Mouse (Mus musculus): Measurements from ENCODE around the gene Usp33.

DNA sequence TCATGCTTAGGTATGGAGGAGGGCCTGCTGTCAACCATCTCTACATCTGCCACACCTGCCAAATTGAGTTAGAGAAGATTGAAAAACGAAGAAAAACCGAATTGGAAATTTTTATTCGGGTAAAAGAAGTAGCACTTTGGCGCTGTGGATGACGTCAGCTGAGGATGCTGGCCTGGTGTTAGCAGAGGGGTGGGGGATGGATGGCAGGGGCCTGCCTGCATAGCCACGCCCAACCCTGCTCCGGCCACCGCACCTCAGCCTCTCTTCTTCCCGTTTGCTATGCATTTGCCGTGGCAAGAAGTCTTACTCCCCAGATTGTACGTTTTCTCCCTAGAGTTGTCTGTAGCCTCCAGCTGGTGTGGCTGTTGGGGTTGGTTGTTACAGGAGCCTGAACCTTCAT, 37.8 kb downstream of the Usp33 start:
- TF ChIP-seq GATA1 (IDR thresholded peaks at IDR 0.05; ENCODE audit: low read length) (no peak), TAL1 (IDR thresholded peaks at IDR 0.05; ENCODE audit: low read length) (no peak)

All from erythroblast, embryonic 14.5 days (primary cell).